Mouse (Mus musculus): Measurements from ENCODE around the gene Col20a1. TPM values are rescaled to one million over a fixed set of nuclear protein-coding genes. Genes with fewer than 3 reads are reported as not detected.

Col20a1 gene
- polyA plus RNA-seq, 1 experiment from 2014 or later, result 1.8 TPM

DNA sequence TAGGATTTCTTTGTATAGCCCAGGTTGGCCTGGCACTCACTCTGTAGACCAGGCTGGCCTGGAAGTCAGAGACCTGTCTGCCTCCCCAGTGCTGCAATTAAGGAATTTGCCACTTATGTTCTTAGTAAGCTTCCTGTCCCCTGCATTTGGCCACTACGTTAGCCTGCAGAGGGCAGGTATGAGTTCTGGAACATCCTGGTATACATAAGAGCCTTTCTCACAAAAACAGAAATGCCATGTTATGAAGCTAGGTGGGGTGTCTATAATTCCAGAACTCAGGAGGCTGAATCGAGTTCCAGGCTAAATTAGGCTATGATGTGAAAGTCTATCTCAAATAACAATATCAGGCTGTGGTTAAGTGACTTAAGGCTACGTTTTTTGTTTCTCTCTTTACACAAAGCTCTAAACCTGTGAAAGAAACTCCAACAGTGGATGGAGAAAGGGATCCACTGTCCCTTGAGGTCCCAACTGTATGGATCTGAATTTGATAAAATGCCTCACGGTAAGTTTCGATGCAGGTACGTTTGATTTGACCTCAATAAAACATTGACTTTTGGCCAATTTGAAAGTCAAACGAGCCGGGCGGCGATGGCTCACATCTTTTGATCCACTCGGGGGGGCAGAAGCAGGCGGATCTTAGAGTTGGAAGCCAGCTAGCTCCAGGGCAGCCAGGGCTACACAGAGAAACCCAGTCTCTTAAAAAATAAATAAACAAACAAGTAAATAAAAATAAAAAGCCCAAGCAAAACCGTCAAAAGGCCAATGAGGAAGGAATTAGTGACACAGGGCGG is 20.0 kb upstream of the Col20a1 start:
- Histone ChIP-seq H3K9me3 (no peaks in the 10 kb centered on the region), H3K27me3 (replicated peaks) (no peaks in the 10 kb centered on the region), H3K9ac (peak overlapping the region; percentile 95), H3K4me3 (peak overlapping the region; percentile 91), H3K4me2 (replicated peaks) (peak overlapping the region; percentile 94), H3K36me3 (peaks cover 11% of the 10 kb centered on the region; the same call in 1 of the 2 replicates), H3K4me1 (peaks cover 20% of the 10 kb centered on the region), H3K27ac (peak overlapping the region; percentile 68; the same call in 1 of the 2 replicates)
- ATAC-seq (ENCODE audit: low FRiP score, low read depth), result no peak
- WGBS, result 17% methylated on average over 14 of the region's 14 CpGs

DNA sequence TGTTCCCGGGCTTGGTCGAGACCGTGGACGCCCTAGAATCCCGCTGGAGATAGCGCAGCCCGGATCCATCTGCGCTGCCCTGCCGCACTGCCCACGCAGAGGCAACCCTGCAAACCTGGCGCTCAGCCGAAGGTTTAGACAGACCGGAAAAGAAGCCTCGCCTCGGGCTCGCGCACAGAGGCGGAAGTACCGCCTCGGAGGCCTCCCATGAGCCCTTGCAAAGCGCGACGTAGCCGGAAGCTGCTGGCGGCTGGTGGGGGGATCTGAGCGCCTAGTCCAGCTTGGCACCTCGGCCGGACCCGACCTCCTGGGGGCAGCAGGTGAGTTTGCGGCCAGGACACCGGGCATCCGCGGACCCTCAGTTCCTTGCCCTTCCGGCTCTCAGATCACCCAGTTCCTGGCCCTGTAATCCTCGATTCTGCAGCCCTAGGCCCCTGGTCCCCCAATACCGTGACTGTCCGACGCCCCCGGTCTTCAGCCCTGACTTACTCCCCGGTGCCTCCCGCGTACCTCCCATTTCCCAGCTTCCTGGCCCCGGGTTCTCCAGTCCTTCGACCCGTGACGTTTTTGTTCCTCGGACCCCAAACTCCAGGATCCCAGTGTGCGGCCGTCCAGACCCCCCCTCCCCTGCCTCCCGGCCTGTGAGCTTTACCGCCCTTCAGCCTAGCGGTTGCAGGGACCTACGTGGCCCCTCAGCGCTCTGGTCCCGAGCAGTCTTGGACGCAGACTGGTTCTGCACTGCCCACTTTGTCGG is 19.1 kb upstream of the Col20a1 start, which contains the start of gene Arfgap1:
Gene Arfgap1 (plus strand): TSS at position 216 of the 754 bp plus-strand sequence.
- Histone ChIP-seq H3K9ac (peak within 1 kb of the TSS; percentile 95), H3K4me1 (peaks cover 20% of the 10 kb centered on the region), H3K27me3 (replicated peaks) (no peaks in the 10 kb centered on the region), H3K9me3 (no peaks in the 10 kb centered on the region), H3K4me2 (replicated peaks) (peak within 1 kb of the TSS; percentile 94), H3K4me3 (peak within 1 kb of the TSS; percentile 91), H3K27ac (peak within 1 kb of the TSS; percentile 68), H3K36me3 (peaks cover 20% of the 10 kb centered on the region)
- WGBS, result under 1% methylated on average over 57 of the region's 57 CpGs
- peak; percentile 88 for ATAC-seq (ENCODE audit: low FRiP score, low read depth)

DNA sequence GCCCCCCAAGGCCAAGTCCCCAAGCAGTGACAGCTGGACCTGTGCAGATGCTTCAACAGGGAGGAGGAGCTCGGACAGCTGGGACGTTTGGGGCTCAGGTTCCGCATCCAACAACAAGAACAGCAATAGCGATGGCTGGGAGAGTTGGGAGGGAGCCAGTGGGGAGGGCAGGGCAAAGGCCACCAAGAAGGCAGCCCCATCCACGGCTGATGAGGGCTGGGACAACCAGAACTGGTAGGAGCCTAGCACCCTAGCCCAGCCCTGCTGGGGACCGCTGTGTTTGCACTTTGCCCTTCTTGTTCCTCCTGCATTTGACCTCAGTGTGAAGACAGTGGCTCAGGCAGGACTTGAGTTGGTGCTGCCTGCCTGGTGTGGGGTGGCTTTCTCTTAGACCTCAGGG is 5.2 kb upstream of the Col20a1 start:
- Histone ChIP-seq H3K4me1 (no peaks in the 10 kb centered on the region), H3K4me2 (replicated peaks) (no peak overlapping the region), H3K36me3 (peaks cover 69% of the 10 kb centered on the region), H3K27me3 (replicated peaks) (no peaks in the 10 kb centered on the region), H3K4me3 (no peak overlapping the region), H3K27ac (no peak overlapping the region), H3K9me3 (no peaks in the 10 kb centered on the region), H3K9ac (no peak overlapping the region)
- 84% methylated on average over 6 of the region's 6 CpGs for WGBS
- ATAC-seq (ENCODE audit: low FRiP score, low read depth), result no peak

DNA sequence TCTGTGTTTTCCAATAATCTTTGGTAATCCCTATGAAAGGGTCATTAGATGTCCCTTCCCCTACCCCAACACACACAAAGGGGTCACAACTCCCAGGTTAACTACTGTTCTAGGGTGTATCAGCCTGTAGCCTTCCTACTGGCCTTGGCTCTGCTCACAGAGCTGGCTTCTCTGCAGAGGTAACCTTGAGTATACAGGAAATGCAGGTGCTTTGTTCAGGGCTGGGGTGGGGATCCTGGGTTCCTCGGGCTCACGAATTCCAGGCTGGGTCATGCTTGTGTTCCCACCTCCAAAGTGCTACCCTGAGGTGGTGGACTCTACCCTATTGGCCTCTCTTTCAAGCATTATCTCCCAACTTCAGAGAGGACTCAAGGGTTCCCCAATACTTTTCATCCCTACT is 700 bp upstream of the Col20a1 start:
- Histone ChIP-seq H3K27me3 (replicated peaks) (no peaks in the 10 kb centered on the region), H3K9ac (no peak overlapping the region), H3K4me2 (replicated peaks) (no peak overlapping the region), H3K27ac (no peak overlapping the region), H3K9me3 (no peaks in the 10 kb centered on the region), H3K36me3 (peaks cover 26% of the 10 kb centered on the region), H3K4me3 (no peak overlapping the region), H3K4me1 (peaks cover 16% of the 10 kb centered on the region)
- ATAC-seq (ENCODE audit: low FRiP score, low read depth), result no peak
- WGBS, result 82% methylated on average over 2 of the region's 2 CpGs

DNA sequence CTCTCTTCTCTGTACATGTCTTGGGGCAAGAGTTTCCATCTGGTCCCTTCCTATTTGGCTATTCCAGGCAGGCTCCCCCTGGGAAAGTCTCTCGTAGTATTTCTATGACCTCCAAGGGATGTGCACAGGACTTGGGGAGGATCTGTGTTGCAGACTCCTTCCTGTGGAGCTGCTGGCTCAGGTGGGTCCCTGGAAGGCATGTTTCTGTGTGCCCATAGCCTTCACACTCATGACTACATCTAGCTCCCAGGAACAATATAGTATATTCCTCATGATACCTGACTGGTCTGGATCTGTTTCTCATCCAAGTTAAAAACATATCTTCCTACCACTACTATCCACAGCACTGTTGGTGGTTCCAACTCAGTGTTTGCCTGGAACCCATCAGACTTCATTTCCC is 666 bp downstream of the Col20a1 start:
- ATAC-seq (ENCODE audit: low FRiP score, low read depth), result no peak
- peaks cover 16% of the 10 kb centered on the region for H3K4me1 ChIP-seq
- WGBS, result 53% methylated on average over 1 of the region's 1 CpGs
- no peak overlapping the region for H3K4me3 ChIP-seq
- H3K36me3 ChIP-seq, result peaks cover 12% of the 10 kb centered on the region
- H3K9me3 ChIP-seq, result no peaks in the 10 kb centered on the region
- H3K9ac ChIP-seq, result no peak overlapping the region
- no peak overlapping the region for H3K27ac ChIP-seq
- no peaks in the 10 kb centered on the region for H3K27me3 ChIP-seq (replicated peaks)
- H3K4me2 ChIP-seq (replicated peaks), result no peak overlapping the region

DNA sequence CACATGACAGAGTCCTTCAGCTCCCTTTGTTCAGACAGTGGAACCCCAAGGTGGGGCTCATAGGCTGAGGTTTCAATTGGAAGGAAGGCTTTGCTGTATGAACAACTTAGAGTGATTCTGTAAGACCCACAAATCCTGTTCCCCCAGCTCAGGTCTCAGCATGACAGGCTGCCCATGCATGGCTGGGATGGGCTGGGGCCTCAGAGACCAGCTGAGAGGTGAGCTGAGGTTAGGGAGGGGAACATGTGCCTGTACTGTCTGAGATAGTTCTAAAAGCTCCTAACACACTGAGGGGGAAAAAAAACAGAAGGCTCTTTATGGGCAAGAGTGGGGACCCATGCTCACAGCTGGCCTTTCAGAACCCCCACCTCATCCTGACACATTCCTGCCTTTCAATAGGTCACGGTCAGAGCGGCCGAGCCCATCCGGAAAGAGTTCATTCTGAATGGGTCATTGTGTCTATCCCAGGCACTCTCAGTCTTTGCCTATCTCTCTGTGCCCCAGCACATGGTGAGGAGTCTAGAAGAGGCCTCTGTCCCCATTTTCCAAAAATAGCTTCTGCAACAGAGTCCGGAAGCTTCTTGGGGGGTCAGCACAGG is 1.2 kb downstream of the Col20a1 start:
- WGBS, result 36% methylated on average over 5 of the region's 5 CpGs
- Histone ChIP-seq H3K36me3 (peaks cover 7% of the 10 kb centered on the region; the same call in 1 of the 2 replicates), H3K9ac (no peak overlapping the region), H3K4me2 (replicated peaks) (no peak overlapping the region), H3K4me1 (peaks cover 16% of the 10 kb centered on the region), H3K9me3 (no peaks in the 10 kb centered on the region), H3K4me3 (no peak overlapping the region), H3K27ac (no peak overlapping the region), H3K27me3 (replicated peaks) (no peaks in the 10 kb centered on the region)
- ATAC-seq (ENCODE audit: low FRiP score, low read depth), result peak; percentile 58; the same call in 1 of the 2 replicates

DNA sequence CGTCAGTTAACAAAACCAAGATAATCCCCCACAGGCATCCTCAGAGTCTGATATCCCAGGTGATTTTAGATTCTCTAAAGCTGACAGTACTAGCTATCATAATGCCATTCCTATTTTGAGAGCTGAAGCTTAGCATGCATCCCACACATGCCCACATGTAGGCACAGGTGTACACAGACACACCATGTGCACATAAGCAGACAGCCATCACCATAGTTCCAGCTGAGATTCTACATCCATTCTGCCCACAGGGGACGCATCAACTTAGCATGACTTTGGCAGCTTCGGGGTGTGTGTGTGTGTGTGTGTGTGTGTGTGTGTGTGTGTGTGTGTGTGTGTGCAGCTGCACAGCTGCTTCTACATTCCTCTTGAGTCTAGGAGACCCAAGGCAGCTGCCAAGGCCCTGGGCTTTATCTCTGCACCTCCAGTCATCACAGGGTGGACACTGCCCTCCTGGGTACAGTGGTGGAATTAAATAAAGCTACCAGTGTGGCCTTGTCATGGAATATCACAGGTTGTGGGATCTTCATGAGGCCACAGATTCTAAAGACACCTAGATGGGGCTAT is 2.1 kb downstream of the Col20a1 start:
- Histone ChIP-seq H3K27me3 (replicated peaks) (no peaks in the 10 kb centered on the region), H3K4me3 (no peak overlapping the region), H3K27ac (no peak overlapping the region), H3K36me3 (0 out of 2 replicates have a peak, but pooled peaks cover 2% of the 10 kb centered on the region), H3K4me1 (peaks cover 16% of the 10 kb centered on the region), H3K4me2 (replicated peaks) (no peak overlapping the region), H3K9me3 (no peaks in the 10 kb centered on the region), H3K9ac (no peak overlapping the region)
- 61% methylated on average over 3 of the region's 3 CpGs for WGBS
- ATAC-seq (ENCODE audit: low FRiP score, low read depth), result no peak

DNA sequence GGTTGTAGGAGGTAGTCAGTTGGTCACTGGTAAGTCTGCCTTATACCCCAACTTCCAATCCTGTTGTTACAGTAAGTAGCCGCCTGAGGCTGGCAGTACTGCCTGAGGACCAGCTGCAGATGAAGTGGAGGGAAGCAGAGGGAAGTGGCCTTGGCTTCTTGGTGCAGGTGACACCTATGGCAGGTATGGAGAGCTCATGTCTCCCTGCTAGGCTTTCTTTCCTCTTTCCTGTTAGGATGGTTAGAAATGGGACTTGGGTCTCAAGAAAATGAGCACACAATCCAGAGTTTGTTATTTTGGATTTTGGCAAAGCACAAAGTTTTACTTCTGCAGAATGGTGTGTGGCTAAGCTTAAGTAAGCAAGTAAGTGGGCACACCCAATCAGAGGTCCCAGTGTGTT is 2.6 kb downstream of the Col20a1 start:
- peaks cover 16% of the 10 kb centered on the region for H3K4me1 ChIP-seq
- no peaks in the 10 kb centered on the region for H3K9me3 ChIP-seq
- H3K9ac ChIP-seq, result no peak overlapping the region
- H3K4me3 ChIP-seq, result no peak overlapping the region
- no peaks in the 10 kb centered on the region for H3K36me3 ChIP-seq
- ATAC-seq (ENCODE audit: low FRiP score, low read depth), result no peak
- no peak overlapping the region for H3K27ac ChIP-seq
- 86% methylated on average over 1 of the region's 1 CpGs for WGBS
- H3K4me2 ChIP-seq (replicated peaks), result no peak overlapping the region
- H3K27me3 ChIP-seq (replicated peaks), result no peaks in the 10 kb centered on the region

DNA sequence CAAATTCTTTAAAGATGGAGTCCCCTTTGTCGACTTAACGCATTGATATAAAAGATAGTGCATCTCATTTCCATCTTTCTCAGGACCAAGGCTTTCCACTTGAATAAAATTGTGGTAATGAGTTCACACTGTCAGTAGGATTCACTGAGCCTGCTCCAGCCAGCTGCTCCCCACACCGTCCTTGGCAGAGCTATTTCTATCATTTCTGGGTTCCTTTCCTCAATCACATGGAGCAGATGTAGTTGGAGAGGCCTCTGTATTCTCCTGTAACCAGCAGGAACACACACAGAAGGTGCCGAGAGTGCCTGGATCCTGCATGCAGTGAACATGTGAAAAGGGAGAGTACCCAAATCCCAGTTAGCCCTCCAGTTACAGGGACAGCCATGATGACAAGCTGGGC is 4.0 kb downstream of the Col20a1 start:
- Histone ChIP-seq H3K4me2 (replicated peaks) (no peak overlapping the region), H3K36me3 (no peaks in the 10 kb centered on the region), H3K27me3 (replicated peaks) (no peaks in the 10 kb centered on the region), H3K27ac (no peak overlapping the region), H3K4me3 (no peak overlapping the region), H3K9me3 (no peaks in the 10 kb centered on the region), H3K9ac (no peak overlapping the region), H3K4me1 (peaks cover 16% of the 10 kb centered on the region)
- 71% methylated on average over 4 of the region's 4 CpGs for WGBS
- ATAC-seq (ENCODE audit: low FRiP score, low read depth), result no peak

DNA sequence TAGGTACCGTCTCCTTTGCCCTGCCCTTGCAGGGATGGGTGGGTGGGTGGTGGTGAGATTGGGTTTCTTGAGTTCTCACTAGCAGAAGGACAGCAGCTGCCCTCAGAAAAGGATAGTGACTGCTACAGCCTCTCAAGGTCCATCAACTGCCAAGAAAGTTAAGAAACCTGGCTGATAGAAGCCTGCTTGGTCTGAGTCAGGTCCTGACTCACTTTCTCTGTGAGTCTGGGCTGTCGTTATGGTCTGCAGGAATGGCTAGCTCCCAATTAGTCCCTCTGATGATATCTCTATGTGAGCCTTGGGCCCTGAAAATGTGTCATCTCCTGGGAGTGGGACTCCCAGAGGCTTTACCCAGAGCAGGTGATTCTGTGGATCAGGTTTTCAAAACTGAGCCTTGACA is 8.0 kb downstream of the Col20a1 start:
- ATAC-seq (ENCODE audit: low FRiP score, low read depth), result no peak
- no peak overlapping the region for H3K9ac ChIP-seq
- no peaks in the 10 kb centered on the region for H3K9me3 ChIP-seq
- no peaks in the 10 kb centered on the region for H3K36me3 ChIP-seq
- WGBS, result 85% methylated on average over 2 of the region's 2 CpGs
- H3K4me1 ChIP-seq, result peaks cover 8% of the 10 kb centered on the region; the same call in 1 of the 2 replicates
- H3K27ac ChIP-seq, result no peak overlapping the region
- no peak overlapping the region for H3K4me3 ChIP-seq
- no peak overlapping the region for H3K4me2 ChIP-seq (replicated peaks)
- no peaks in the 10 kb centered on the region for H3K27me3 ChIP-seq (replicated peaks)

DNA sequence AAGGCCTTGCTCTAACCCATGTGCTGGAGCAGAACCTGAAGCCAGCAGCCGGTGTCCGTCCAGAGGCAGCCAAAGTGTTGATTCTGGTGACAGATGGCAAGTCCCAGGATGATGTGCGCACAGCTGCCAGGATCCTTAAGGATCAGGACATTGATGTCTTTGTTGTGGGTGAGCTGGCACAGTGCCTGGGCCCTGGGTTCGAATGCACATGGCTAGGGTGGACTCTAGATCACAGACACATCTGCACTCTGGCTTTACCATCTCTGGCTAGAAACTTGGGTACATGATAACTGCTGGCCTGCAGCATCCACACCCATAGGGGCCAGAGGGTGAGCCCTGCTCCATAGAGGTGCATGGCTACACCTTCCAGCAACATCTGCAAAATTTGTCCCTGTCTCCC is 9.1 kb downstream of the Col20a1 start:
- H3K4me2 ChIP-seq (replicated peaks), result no peak overlapping the region
- no peaks in the 10 kb centered on the region for H3K36me3 ChIP-seq
- peaks cover 5% of the 10 kb centered on the region; the same call in 1 of the 2 replicates for H3K4me1 ChIP-seq
- no peak overlapping the region for H3K27ac ChIP-seq
- WGBS, result 83% methylated on average over 4 of the region's 4 CpGs
- H3K9ac ChIP-seq, result no peak overlapping the region
- H3K27me3 ChIP-seq (replicated peaks), result no peaks in the 10 kb centered on the region
- no peaks in the 10 kb centered on the region for H3K9me3 ChIP-seq
- ATAC-seq (ENCODE audit: low FRiP score, low read depth), result no peak
- no peak overlapping the region for H3K4me3 ChIP-seq

DNA sequence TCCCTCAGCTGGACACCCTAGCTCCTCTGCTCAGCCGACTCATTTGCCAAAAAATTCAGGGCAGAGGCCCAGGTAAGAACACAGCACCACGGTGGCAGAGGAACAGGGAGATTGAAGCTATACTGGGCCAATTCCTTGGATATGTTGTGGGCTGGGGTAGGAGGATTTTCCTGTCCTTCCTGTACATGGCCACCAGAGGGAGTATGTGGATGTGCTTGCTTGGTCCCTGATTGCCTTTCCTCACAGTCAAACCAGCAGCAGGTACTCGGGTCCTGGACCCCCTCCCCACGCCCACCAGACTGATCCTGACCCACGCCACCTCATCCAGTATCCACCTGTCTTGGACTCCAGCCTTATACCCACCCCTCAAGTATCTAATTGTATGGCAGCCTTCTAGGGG is 10.1 kb downstream of the Col20a1 start:
- Histone ChIP-seq H3K9ac (no peak overlapping the region), H3K4me1 (peaks cover 5% of the 10 kb centered on the region; the same call in 1 of the 2 replicates), H3K36me3 (no peaks in the 10 kb centered on the region), H3K4me3 (no peak overlapping the region), H3K4me2 (replicated peaks) (no peak overlapping the region), H3K27ac (no peak overlapping the region), H3K27me3 (replicated peaks) (no peaks in the 10 kb centered on the region), H3K9me3 (no peaks in the 10 kb centered on the region)
- peak; percentile 52 for ATAC-seq (ENCODE audit: low FRiP score, low read depth)
- WGBS, result 14% methylated on average over 5 of the region's 5 CpGs
